ENCODE assay signal across 27 mouse cellular contexts in the genomic region with DNA sequence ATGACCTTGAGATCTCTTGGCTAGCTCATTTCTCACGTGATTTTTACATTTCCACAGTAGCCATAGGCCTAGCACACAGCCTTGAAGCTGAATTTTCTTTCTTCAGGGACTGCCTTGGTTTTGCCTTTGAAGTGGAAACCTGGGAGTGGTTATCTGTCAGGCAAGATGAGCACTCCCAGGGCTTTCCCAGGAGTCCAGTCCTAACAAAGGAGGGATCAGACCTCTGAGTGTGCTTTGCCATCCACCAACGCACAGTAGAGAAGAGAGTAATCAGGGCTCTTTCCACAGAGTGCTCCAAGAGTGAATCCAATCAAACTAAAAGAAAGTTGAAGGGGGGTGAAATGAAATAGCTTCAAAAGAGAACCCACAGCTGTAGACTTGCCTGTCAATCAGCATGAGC.
A peak's percentile ranks its signal among the peaks of the same experiment; 100 is the strongest.
DNase-seq lines count a peak whose midpoint lies in the region; ATAC-seq and TF ChIP-seq lines count a peak whose summit lies in the region.
"Had no signal": no experiment of that assay in that cellular context is flagged by ENCODE, and none has a peak within 500 bp of the region (broad histone marks: within the 10 kb centered on the region; RNA-seq: fewer than 3 reads in every experiment).

No protein-coding gene starts in this region.

- no peaks in the 10 kb centered on the region for H3K27me3 ChIP-seq in forebrain, embryonic 12.5 days
- H3K27me3 ChIP-seq in forebrain, embryonic 10.5 days (ENCODE audit: poor library complexity, severe bottlenecking): no peaks in the 10 kb centered on the region
- no peaks in the 10 kb centered on the region for H3K27me3 ChIP-seq in midbrain, embryonic 11.5 days (ENCODE audit: control insufficient read depth, insufficient read depth, low read length)
- no peaks in the 10 kb centered on the region for H3K27me3 ChIP-seq in midbrain, embryonic 16.5 days (ENCODE audit: control insufficient read depth, insufficient read depth, low read depth, low read length)
- no peaks in the 10 kb centered on the region for H3K27me3 ChIP-seq in kidney, adult 2 months (replicated peaks; ENCODE audit: control insufficient read depth, insufficient read depth, low read length)
- H3K27me3 ChIP-seq: heart, embryonic 15.5 days; hindbrain, embryonic 12.5 days; intestine, embryonic 15.5 days; limb, embryonic 12.5 days; liver, embryonic 15.5 days; lung, embryonic 15.5 days had no signal

- TF ChIP-seq CTCF in kidney, adult 2 months (conservative IDR thresholded peaks at IDR 0.05; ENCODE audit: insufficient read depth, insufficient read length, low read depth, low read length): no peak

- peak; percentile 50; the same call in 1 of the 2 replicates for ATAC-seq in forebrain, embryonic 12.5 days (ENCODE audit: low FRiP score)
- no peak for ATAC-seq in midbrain, embryonic 11.5 days (ENCODE audit: low FRiP score)
- ATAC-seq in midbrain, embryonic 16.5 days: 0 out of 2 replicates have a peak, but pooled peaks have one; percentile 14
- ATAC-seq: hindbrain, postnatal 0 days; intestine, embryonic 15.5 days had no signal

- no peaks in the 10 kb centered on the region for H3K36me3 ChIP-seq in forebrain, embryonic 12.5 days (replicated peaks)
- H3K36me3 ChIP-seq in forebrain, embryonic 10.5 days (replicated peaks): no peaks in the 10 kb centered on the region
- no peaks in the 10 kb centered on the region for H3K36me3 ChIP-seq in midbrain, embryonic 11.5 days (ENCODE audit: control insufficient read depth, insufficient read depth, low read length)
- no peaks in the 10 kb centered on the region for H3K36me3 ChIP-seq in midbrain, embryonic 16.5 days (ENCODE audit: control insufficient read depth, insufficient read depth, low read length)
- H3K36me3 ChIP-seq in kidney, adult 2 months (ENCODE audit: control insufficient read depth, insufficient read depth, low read length): no peaks in the 10 kb centered on the region
- H3K36me3 ChIP-seq: heart, embryonic 10.5 days; heart, embryonic 15.5 days; hindbrain, embryonic 12.5 days; intestine, embryonic 15.5 days; limb, embryonic 12.5 days; liver, embryonic 15.5 days; lung, embryonic 15.5 days had no signal

- no peaks in the 10 kb centered on the region for H3K9me3 ChIP-seq in forebrain, embryonic 12.5 days
- no peaks in the 10 kb centered on the region for H3K9me3 ChIP-seq in forebrain, embryonic 10.5 days
- no peaks in the 10 kb centered on the region for H3K9me3 ChIP-seq in midbrain, embryonic 11.5 days (ENCODE audit: control insufficient read depth, low read length)
- H3K9me3 ChIP-seq in midbrain, embryonic 16.5 days (replicated peaks; ENCODE audit: control insufficient read depth, low read length, poor library complexity, severe bottlenecking): no peaks in the 10 kb centered on the region
- H3K9me3 ChIP-seq: heart, embryonic 10.5 days; heart, embryonic 15.5 days; hindbrain, embryonic 12.5 days; intestine, embryonic 15.5 days; limb, embryonic 12.5 days; liver, embryonic 15.5 days; lung, embryonic 15.5 days had no signal

- WGBS in forebrain, embryonic 12.5 days: 13% methylated on average over 2 of the region's 2 CpGs
- WGBS in forebrain, embryonic 10.5 days: 25% methylated on average over 2 of the region's 2 CpGs
- WGBS in midbrain, embryonic 11.5 days: 20% methylated on average over 2 of the region's 2 CpGs
- 7% methylated on average over 2 of the region's 2 CpGs for WGBS in midbrain, embryonic 16.5 days
- 42% methylated on average over 2 of the region's 2 CpGs for WGBS in kidney, adult 2 months

- DNase-seq in forebrain, embryonic 10.5 days (ENCODE audit: extremely low spot score, low spot score): no peak
- peak; percentile 4 for DNase-seq in R1 (ENCODE audit: low read depth, low spot score)
- peak; percentile 82 for DNase-seq in midbrain, embryonic 11.5 days (ENCODE audit: low spot score, missing footprints)
- no peak for DNase-seq in kidney, postnatal 25 days
- DNase-seq in kidney, adult 2 months: no peak
- DNase-seq: adrenal gland, postnatal 10 days; cerebellum, adult 11 months; cerebellum, adult 9-10 months; embryo, embryonic 11 days; gastrocnemius, postnatal 14 days; heart, postnatal 36 days; kidney, adult 8-10 months; layer of hippocampus, adult 9-11 months; thymus, adult 2 months; thymus, postnatal 36 days had no signal

- TF ChIP-seq POLR2A in kidney, adult 2 months (IDR thresholded peaks at IDR 0.05; ENCODE audit: low read depth, low read length): no peak

- no peak overlapping the region for H3K4me2 ChIP-seq in forebrain, embryonic 12.5 days
- no peak overlapping the region for H3K4me2 ChIP-seq in midbrain, embryonic 11.5 days
- H3K4me2 ChIP-seq in midbrain, embryonic 16.5 days (ENCODE audit: low read length): no peak overlapping the region
- H3K4me2 ChIP-seq: heart, embryonic 15.5 days; hindbrain, embryonic 12.5 days; intestine, embryonic 15.5 days; limb, embryonic 12.5 days; liver, embryonic 15.5 days; lung, embryonic 15.5 days had no signal

- peaks cover 12% of the 10 kb centered on the region; the same call in 1 of the 2 replicates for H3K4me1 ChIP-seq in forebrain, embryonic 12.5 days
- peaks cover 21% of the 10 kb centered on the region for H3K4me1 ChIP-seq in forebrain, embryonic 10.5 days
- peaks cover 5% of the 10 kb centered on the region; the same call in 1 of the 2 replicates for H3K4me1 ChIP-seq in midbrain, embryonic 11.5 days (ENCODE audit: control insufficient read depth, insufficient read depth, low read length)
- H3K4me1 ChIP-seq in midbrain, embryonic 16.5 days (ENCODE audit: control insufficient read depth, insufficient read depth, low read length): no peaks in the 10 kb centered on the region
- no peaks in the 10 kb centered on the region for H3K4me1 ChIP-seq in kidney, adult 2 months (ENCODE audit: control insufficient read depth, insufficient read depth, low read length)
- H3K4me1 ChIP-seq: heart, embryonic 10.5 days; heart, embryonic 15.5 days; hindbrain, embryonic 12.5 days; intestine, embryonic 15.5 days; limb, embryonic 12.5 days; liver, embryonic 15.5 days; lung, embryonic 15.5 days had no signal

- H3K9ac ChIP-seq in forebrain, embryonic 12.5 days: no peak overlapping the region
- H3K9ac ChIP-seq in midbrain, embryonic 11.5 days (ENCODE audit: low read length): no peak overlapping the region
- H3K9ac ChIP-seq in midbrain, embryonic 16.5 days (ENCODE audit: low read depth, low read length): no peak overlapping the region
- H3K9ac ChIP-seq: heart, embryonic 15.5 days; hindbrain, embryonic 12.5 days; intestine, embryonic 15.5 days; limb, embryonic 12.5 days; liver, embryonic 15.5 days; lung, embryonic 15.5 days had no signal

- no peak overlapping the region for H3K27ac ChIP-seq in forebrain, embryonic 12.5 days
- H3K27ac ChIP-seq in forebrain, embryonic 10.5 days: no peak overlapping the region
- no peak overlapping the region; the same call in 1 of the 2 replicates for H3K27ac ChIP-seq in midbrain, embryonic 11.5 days (ENCODE audit: low read depth, low read length)
- H3K27ac ChIP-seq in midbrain, embryonic 16.5 days (ENCODE audit: low read length): no peak overlapping the region
- no peak overlapping the region for H3K27ac ChIP-seq in kidney, adult 2 months (ENCODE audit: insufficient read depth, low read depth, low read length)
- H3K27ac ChIP-seq: heart, embryonic 10.5 days; heart, embryonic 15.5 days; hindbrain, embryonic 12.5 days; hindbrain, postnatal 0 days; intestine, embryonic 15.5 days; kidney, postnatal 0 days; limb, embryonic 12.5 days; liver, embryonic 15.5 days; lung, embryonic 15.5 days had no signal

- no peak overlapping the region for H3K4me3 ChIP-seq in forebrain, embryonic 12.5 days (replicated peaks)
- no peak overlapping the region for H3K4me3 ChIP-seq in forebrain, embryonic 10.5 days
- H3K4me3 ChIP-seq in midbrain, embryonic 11.5 days (ENCODE audit: low read depth, low read length): no peak overlapping the region
- no peak overlapping the region for H3K4me3 ChIP-seq in midbrain, embryonic 16.5 days (ENCODE audit: low read depth, low read length)
- H3K4me3 ChIP-seq in kidney, adult 2 months (ENCODE audit: insufficient read depth, low read depth, low read length): no peak overlapping the region
- H3K4me3 ChIP-seq: erythroblast, embryonic 14.5 days; heart, embryonic 10.5 days; heart, embryonic 15.5 days; hindbrain, embryonic 12.5 days; intestine, embryonic 15.5 days; limb, embryonic 12.5 days; liver, embryonic 15.5 days; lung, embryonic 15.5 days had no signal

Comparison
In these comparisons a context has a peak if more than half of its experiments do, and no peak if none do; other contexts are left out.
1. DNase-seq: peak in R1 (single experiment) and midbrain, embryonic 11.5 days (single experiment); none in forebrain, embryonic 10.5 days (single experiment), kidney, postnatal 25 days (0 of 2) and kidney, adult 2 months (single experiment).